Mouse (Mus musculus): Measurements from ENCODE around the gene Ralgds.
"Not testable (repeated sequence)": the region's sequence is repeated elsewhere in the genome, so short reads cannot be mapped to it uniquely, and the experiment has no call there.

Gene Ralgds

GRCm38 (mm10) chr2:28505795-28506194, 7.1 kb upstream of the Ralgds start, which contains the start of gene Gm10134:
Gm10134 (plus strand) TSS chr2:28506095.
- DNase-seq = peak; percentile 1 to 9

GRCm38 (mm10) chr2:28506291-28506690, 6.6 kb upstream of the Ralgds start:
- peak; percentile 2 to 15 for DNase-seq

GRCm38 (mm10) chr2:28511600-28511999, 1.3 kb upstream of the Ralgds start:
- not testable (repeated sequence) for DNase-seq

DNA sequence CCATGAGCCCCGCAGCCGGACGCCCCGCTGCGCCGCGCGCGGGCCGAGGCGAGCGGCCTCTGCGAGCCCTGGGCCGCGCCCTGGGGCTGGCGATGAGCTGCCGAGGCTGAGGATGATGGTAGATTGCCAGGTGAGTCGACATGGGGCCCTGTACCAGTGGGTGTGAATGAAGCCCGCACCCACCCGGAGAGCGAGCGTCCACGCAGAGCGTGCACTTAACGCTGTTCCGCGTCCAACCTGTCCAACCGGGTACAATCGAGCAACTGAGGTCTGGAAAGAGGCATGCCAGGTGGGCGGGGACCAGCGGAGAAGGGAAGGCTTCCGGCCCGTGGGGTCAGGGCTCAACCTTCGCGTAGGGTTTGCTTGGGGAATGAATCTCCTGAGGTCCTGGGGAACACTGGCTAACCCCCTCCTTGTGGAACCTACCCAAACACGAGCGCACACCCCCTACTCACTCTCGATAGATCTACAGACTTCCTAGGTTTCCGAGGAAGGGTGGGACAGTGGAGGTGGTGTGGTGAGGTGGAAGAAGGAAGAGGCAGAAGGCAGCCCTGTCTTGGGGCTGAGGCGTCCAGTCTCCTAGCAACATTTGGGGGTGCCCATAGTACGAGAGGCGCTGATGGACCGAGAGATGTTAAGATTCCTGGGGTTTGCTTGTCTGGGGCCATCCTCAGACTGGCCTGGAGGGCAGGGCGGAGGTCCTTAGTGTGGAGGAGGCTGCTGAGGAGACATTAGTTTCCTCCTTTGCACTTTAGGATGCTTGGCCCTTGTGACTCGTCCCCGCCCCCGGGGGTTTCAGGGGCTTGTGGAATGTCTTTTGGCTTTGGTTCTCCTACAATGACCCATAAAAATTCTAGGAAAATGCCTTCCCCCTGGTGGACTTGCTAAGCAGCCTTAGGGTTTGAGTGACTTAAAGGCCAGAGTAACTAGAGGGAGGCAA, 776 bp downstream of the Ralgds start:
- DNase-seq = peak; percentile 32 to 55

DNA sequence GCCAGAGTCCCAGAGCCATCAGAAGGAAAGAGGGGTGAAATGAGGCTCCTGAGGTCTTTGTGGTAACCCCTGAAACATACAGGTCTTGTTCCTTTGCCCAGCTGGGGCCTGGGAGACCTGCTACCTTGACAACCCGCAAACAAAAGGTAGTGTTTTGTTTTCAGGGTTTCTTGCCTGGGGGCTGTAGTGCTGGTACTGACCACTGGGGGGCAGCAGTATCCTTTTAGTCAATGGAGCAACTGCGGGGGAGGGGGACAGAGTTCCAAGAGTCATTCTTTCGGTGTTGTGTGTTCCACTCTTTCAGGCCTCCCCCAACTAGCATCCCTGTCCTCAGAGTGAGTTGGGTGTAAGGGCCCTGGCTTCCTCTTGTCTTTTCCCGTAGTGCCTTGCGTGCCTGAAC, 1.6 kb downstream of the Ralgds start:
- DNase-seq = peak; percentile 78 to 89

- DNase-seq = peak; percentile 82 to 88
Measured at GRCm38 (mm10) chr2:28517206-28517909, 4.4 kb downstream of the Ralgds start.

GRCm38 (mm10) chr2:28518231-28518630, 5.3 kb downstream of the Ralgds start:
- DNase-seq = peak in 1 of 2 experiments; percentile 20

- DNase-seq = no peak
Measured at GRCm38 (mm10) chr2:28520581-28520980, 7.7 kb downstream of the Ralgds start.

DNA sequence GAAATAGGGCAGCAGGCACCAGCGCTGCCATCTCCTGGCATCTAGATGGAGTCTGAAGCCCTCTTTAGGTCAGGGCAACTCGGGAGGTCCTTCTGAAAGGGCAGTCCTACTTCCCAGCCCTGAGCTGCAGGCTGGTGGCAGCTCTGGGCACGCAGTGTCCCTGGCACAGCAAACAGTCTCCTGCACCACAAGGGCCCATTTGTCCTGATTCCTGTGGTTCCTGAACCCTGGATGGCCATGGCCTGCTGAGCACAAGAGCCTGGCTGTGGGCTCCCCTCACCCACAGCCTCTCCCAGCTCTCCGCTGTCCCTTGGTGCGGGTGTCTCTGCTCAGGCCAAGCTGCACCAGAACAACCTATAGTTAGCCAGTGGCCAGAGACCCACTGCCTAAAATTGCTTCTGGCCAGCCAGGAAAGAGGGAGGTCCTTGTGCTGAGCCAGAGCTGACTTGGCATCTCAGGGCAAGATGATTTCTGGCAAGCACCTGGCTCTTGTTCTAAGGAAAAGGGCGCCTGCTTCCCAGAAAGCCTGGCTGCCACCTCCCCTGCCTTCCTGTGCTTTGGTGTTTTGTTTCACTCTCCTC, 8.7 kb downstream of the Ralgds start:
- no peak for DNase-seq

DNA sequence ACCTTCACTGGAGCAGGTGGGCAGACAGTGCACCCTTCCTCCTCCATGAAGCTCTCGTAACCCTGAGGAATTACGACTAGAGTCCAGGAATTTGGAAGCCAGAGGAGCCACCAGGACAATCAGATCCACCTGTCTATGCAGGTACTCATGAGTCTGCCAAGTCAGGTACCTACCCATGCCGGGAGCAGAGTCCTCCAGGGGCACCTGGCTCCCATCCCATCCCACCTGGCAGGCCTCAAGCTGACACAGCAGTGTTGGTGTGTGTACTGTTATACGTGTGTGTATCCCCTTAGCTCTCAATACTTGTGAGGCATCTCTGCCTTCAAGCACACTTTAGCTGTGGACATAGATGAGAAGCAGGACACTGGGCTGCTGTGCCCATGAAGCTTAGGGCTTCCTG, 9.2 kb downstream of the Ralgds start:
- DNase-seq = no peak

- peak; percentile 92 to 93 for DNase-seq
Measured at GRCm38 (mm10) chr2:28523643-28524117, 10.8 kb downstream of the Ralgds start.

DNA sequence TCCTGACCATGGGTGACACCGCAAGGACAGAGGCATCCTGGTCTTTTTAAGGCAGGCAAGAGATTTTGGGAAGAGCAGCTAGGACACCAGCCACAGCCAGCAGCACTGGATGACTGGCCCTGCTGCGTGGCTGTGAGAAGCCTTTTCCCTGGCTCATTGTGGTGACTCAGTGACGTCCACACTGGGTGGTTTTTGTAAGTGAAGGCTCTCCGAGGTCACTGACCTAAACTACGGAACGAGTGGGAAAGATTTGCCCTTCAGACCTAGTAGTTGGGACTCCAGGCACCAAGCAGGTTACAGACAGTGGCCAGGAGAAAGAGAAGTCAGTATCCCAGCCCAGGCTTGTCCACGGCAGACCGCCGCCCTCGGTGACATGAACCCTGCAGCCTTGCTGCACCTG, 11.5 kb downstream of the Ralgds start:
- DNase-seq = no peak

DNA sequence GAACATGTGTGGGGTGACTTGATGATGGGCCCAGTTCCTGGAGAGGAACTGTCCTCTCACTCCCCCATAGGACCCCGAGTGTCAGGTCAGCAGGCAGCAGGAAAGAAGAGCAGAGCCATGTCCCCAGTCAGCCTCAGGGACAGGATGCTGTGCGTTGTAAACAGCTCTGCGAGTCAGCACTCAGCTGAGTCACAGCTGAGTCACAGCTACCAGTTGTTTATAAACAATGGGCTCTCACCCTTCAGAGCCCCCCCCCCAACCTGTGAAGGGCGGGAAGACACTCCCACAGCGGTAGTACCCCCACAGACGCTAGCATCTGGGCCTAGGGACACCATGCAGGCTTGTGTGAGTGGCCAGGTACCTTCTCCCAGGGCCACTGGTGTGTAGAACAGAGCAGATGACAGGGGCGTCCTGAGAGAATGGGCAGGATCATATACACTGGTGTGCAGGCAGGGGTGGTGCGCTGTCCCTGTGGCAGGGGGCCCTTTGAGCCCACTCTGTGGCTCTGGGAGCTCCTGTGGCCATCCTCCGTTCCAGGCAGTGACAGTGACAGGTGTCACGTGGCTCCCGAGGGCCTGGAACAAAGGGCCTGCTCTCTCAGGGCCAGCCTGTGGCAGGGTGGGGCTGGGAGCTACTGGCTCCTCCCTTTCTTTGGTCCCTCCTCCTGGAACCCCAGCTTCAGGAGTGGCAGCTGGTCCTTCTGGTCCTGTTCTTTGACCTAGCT, 12.5 kb downstream of the Ralgds start:
- DNase-seq = peak; percentile 76 to 82

GRCm38 (mm10) chr2:28525943-28526876, 13.3 kb downstream of the Ralgds start:
- peak in 1 of 2 experiments; percentile 47 for DNase-seq

- no peak for DNase-seq
Measured at GRCm38 (mm10) chr2:28527436-28528353, 14.8 kb downstream of the Ralgds start.

DNA sequence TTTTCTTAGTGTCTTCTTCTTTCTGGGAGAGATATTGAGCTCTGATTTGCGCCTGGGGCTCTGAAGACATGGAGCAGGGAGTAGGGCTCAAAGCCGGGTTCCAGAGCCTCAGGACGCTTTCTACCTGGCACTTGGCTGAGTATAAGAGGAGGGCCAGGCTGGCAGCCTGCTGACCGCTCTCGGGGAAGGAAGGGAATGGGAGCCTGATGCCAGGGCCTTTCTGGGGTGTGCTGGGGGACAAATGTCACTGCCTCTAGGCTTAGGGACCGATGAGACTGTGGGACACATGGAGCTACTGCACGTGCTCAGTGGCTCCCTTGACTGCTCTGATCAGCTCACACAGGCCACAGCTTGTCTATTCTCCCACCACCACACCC, 15.4 kb downstream of the Ralgds start:
- DNase-seq = no peak

- DNase-seq = no peak
Measured at GRCm38 (mm10) chr2:28529856-28530255, 16.9 kb downstream of the Ralgds start.

DNA sequence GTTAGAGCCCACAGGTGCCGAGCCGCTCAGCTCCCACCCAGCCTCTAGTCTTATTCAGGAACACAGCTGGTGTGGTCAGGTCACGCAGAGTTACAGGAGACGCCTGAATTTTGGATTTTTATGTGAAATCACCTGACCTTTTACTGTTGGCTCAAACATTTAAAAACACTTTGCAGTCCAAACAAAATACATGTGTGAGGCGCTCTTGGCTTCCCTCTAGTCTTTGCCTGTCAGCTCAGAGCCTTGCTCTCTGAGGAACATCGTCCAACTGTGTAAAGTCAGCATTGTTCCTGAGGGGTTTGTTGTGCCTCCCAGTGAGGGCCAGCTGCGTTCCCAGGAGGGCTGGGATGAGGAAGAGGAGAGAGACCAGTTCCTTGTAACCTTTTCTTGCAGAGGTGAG, 17.4 kb downstream of the Ralgds start:
- no peak for DNase-seq

DNA sequence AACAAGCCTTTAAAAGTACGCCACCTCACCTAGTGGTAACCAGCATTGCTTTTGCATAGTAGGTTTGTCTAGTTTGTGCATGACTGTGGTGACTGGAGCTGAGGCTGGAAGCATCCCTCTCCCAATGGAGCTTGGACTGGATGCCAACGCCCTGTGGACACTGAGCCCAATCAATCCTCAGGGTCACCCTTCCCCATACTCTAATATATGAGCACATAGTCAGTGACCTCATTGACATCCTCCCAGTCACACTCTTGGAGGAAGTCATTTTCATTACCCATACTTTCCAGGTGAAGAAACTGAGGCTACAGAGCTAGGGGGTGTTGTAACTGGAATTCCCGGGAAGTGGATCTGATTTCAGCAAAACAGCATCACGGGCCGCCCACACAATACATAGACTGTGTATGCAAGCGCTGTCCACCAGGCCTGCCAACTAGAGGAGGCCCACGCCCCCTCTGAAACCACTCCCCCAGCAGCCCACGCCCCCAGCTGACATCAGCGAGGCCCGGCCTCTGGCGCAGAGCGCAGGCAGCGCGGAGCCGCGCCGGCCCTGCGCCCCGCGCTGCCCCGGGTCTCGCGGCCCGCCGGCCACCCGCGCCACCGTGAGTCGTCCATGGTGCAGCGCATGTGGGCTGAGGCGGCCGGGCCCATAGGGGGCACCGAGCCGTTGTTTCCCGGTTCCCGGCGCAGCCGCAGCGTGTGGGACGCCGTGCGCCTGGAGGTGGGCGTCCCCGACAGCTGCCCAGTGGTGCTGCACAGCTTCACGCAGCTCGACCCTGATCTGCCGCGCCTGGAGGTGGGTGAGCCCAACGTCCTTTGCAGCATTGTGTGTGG, 20.2 kb downstream of the Ralgds start:
- DNase-seq = peak; percentile 93 to 94

All from lung, postnatal 4 days (tissue).